Mouse (Mus musculus) embryonic fibroblast, embryonic 13.5 days (primary cell): ENCODE measurements around the gene Cdk17. TPM values are rescaled to one million over a fixed set of nuclear protein-coding genes. Genes with fewer than 3 reads are reported as not detected.

Experiments used
- H3K27ac ChIP-seq: 2 replicates; pipeline ENCODE4 v1.5.1; 2012; ENCODE audit warnings: low read length, control low read depth, inconsistent platforms; ENCODE audit not compliant: insufficient read depth
- H3K4me1 ChIP-seq: 2 replicates; pipeline ENCODE4 v1.6.1; 2011; ENCODE audit warnings: low read length; ENCODE audit not compliant: control insufficient read depth, insufficient read depth
- H3K4me3 ChIP-seq: 2 replicates; pipeline ENCODE4 v1.5.1; 2011; ENCODE audit warnings: mild to moderate bottlenecking, control low read depth, low read length; ENCODE audit not compliant: insufficient read depth
- CTCF ChIP-seq: IDR thresholded peaks from 2 replicates; pipeline ENCODE4 v1.5.1; 2011; ENCODE audit warnings: mild to moderate bottlenecking, control low read depth, low read length, moderate library complexity, borderline replicate concordance; ENCODE audit not compliant: insufficient read depth
- POLR2A ChIP-seq: IDR thresholded peaks from 2 replicates; pipeline ENCODE4 v1.6.1; 2011; ENCODE audit warnings: low read depth, mild to moderate bottlenecking, control low read depth, low read length, moderate library complexity
- polyA plus RNA-seq: library from polyadenylated mRNA; stranded (reverse); fragments of >200 nt; gene quantifications from 2 replicates; pipeline ENCODE4 v1.2.4, GENCODE M21; 2011; ENCODE audit warnings: low read depth; ENCODE audit not compliant: missing spikeins, insufficient read length

The Cdk17 gene
- polyA plus RNA-seq, 1 experiment = 35.1 TPM

GRCm38 (mm10) chr10:93276857-93277256 lies 116.2 kb downstream of the Cdk17 start:
- Histone ChIP-seq H3K27ac (no peak overlapping the region), H3K4me1 (peaks cover 11% of the 10 kb centered on the region), H3K4me3 (no peak overlapping the region)
- TF ChIP-seq CTCF (no peak), POLR2A (no peak)

DNA sequence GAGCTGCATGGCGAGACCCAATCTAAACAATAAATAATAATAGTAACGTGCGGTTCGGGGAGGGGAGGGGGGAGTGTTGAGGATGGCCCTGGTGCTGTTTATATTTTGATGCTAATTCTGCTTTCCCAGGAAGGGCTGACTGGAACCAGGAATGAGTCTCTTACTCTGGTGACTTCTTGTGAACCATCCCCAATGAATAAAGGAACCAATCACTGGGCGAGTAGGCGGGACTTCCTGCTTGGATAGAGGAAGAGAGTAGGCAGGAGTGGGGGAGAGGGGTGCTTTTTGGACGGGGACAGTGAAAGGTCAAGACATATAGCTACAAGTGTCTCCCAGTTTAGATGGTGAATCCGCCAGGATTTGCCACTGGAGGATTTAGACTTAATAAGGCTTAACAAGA lies 117.7 kb downstream of the Cdk17 start:
- H3K4me1 ChIP-seq = peaks cover 3% of the 10 kb centered on the region; the same call in 1 of the 2 replicates
- H3K27ac ChIP-seq = no peak overlapping the region
- no peak overlapping the region for H3K4me3 ChIP-seq
- TF ChIP-seq POLR2A (no peak), CTCF (no peak)

- H3K4me3 ChIP-seq = no peak overlapping the region
- no peak overlapping the region for H3K27ac ChIP-seq
- no peak for TF ChIP-seq POLR2A
- TF ChIP-seq CTCF = no peak
- peaks cover 3% of the 10 kb centered on the region; the same call in 1 of the 2 replicates for H3K4me1 ChIP-seq
Observed at GRCm38 (mm10) chr10:93279062-93279461, 118.4 kb downstream of the Cdk17 start.

DNA sequence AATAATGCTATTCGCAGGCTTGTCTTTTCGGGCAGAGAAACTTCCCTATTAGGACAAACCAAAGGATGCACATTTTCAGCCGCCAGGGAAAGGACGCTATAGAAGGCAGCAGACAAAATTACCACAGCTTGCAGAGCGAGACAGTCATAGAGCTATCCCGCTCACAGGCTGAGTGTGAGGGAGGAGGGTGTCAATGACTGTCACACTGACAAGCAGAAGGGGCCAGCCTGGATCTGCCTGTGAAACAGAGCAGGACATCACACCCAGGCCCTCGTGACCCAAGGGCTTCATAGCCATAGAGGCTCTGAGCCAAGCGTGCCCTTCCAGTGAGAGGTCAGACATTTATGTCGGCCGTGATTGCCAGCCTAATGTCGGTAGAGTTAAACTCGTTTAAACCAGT lies 119.9 kb downstream of the Cdk17 start:
- no peak for TF ChIP-seq POLR2A
- no peak overlapping the region for H3K4me3 ChIP-seq
- H3K4me1 ChIP-seq = no peaks in the 10 kb centered on the region
- H3K27ac ChIP-seq = no peak overlapping the region

DNA sequence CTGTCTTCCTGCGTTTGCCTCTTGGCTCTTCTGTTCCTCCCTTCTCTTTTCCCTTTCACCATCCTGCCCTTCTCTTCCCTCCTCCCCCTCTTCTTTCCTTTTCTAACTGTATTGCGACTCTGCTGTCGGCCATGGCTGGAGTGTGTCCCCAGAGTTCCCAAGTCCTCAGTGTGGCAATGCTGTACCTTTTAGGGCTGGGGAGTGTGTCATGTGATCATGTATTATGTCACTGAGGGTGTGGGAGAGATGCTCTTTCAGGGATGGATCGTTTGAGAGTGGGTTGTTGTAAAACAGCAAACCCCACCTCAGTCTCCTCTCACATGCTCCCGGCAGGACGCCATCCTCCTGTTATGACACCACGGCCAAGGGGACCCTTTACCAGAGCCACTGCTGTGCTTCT lies 120.4 kb downstream of the Cdk17 start:
- no peak overlapping the region for H3K27ac ChIP-seq
- H3K4me3 ChIP-seq = no peak overlapping the region
- TF ChIP-seq POLR2A = no peak
- no peak for TF ChIP-seq CTCF
- H3K4me1 ChIP-seq = no peaks in the 10 kb centered on the region

DNA sequence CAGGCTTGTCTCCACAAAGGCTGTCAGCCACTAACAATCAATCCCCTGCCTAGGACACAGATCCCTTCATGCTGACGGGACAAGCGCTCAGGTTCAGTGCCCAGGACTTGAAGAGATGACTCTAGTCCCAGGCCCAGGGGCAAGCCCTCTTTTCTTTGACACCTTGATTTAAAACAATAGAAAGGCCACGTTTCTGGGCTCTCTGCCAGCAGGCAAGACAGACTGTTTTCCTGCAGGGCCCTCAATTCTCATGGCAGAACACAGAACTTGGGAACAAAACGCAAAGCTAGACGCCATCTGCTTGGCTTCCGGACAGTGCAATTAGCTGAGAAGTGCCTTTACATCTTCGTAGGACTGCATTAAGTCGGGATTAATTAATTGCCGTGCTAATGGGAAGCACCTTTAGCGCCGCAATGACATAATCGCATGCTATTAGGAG lies 121.9 kb downstream of the Cdk17 start:
- TF ChIP-seq POLR2A (no peak), CTCF (no peak)
- H3K4me3 ChIP-seq = no peak overlapping the region
- H3K27ac ChIP-seq = no peak overlapping the region
- H3K4me1 ChIP-seq = no peaks in the 10 kb centered on the region

DNA sequence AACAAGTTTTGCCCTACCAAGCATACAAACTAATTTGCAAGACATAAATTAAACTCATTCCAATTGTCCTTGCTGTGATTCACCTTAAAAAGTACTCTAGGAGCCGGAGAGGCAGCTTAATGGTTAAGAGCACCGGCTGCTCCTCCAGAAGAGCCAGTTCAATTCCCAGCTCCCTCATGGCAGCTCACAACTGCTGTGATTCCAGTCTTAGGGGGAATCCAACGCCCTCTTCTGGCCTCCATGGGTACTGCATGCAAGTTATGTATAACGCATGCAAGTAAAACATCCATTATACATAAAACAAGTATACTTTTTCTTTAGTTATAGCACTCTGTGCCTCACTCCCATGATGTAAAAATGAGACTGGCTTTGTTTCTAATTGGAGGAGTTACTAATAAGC lies 122.6 kb downstream of the Cdk17 start:
- Histone ChIP-seq H3K4me3 (no peak overlapping the region), H3K27ac (no peak overlapping the region), H3K4me1 (peaks cover 3% of the 10 kb centered on the region; the same call in 1 of the 2 replicates)
- TF ChIP-seq POLR2A (no peak), CTCF (no peak)

GRCm38 (mm10) chr10:93285489-93285888 lies 124.8 kb downstream of the Cdk17 start:
- no peak overlapping the region for H3K4me3 ChIP-seq
- peaks cover 8% of the 10 kb centered on the region; the same call in 1 of the 2 replicates for H3K4me1 ChIP-seq
- no peak overlapping the region for H3K27ac ChIP-seq
- no peak for TF ChIP-seq CTCF
- TF ChIP-seq POLR2A = no peak

DNA sequence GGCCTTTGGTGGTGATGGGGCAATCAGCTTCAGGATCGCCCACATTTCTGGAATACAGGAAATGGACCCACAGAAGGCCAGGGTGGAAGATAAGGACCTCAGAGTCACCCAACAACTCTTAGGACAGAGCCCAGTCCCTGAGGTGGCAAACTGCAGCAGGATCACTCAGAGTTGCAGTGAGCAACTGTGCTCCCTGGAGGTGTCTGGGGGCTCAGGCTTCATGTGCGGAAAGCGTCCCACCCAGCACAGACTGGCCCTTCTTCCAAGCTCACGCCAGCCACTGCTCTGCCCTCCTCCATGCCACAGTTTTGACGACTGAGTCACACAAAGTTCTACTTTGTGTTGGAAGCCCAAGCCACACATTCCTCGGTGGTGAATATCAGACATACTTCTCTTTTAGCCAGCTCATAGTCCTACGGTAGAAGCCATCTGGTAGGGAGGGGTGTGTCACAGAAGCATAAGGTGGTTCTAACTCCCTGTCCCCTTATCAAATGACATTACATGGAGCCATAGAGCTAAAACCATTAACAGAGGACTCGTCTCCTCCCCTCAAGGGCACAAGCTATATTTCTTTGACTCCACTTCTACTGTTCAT lies 127.0 kb downstream of the Cdk17 start:
- Histone ChIP-seq H3K4me3 (no peak overlapping the region), H3K4me1 (peaks cover 8% of the 10 kb centered on the region; the same call in 1 of the 2 replicates), H3K27ac (peak overlapping the region; percentile 95)
- TF ChIP-seq POLR2A = no peak
- no peak for TF ChIP-seq CTCF

DNA sequence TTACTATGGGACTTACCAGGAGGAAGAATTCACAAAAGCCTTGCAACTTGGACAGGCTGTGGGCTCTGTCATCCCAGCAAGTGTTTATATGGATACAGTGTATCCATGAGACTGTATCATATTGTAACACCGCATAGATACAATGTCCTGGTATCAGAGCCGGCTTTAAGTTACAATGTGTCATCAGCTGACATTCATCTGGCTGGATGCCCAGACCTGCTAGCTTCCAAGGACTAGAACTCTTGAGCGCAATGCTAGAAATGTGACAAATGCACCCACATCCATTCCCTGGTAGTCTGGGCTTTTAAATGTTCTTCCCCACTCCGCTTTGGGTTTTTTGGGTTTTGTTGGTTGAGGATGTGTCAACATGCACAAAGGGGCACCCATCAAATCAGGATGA lies 127.7 kb downstream of the Cdk17 start:
- Histone ChIP-seq H3K4me1 (peaks cover 8% of the 10 kb centered on the region; the same call in 1 of the 2 replicates), H3K4me3 (no peak overlapping the region), H3K27ac (peak overlapping the region; percentile 95)
- no peak for TF ChIP-seq CTCF
- no peak for TF ChIP-seq POLR2A

GRCm38 (mm10) chr10:93289404-93289803 lies 128.7 kb downstream of the Cdk17 start:
- Histone ChIP-seq H3K4me3 (no peak overlapping the region), H3K4me1 (peaks cover 8% of the 10 kb centered on the region; the same call in 1 of the 2 replicates), H3K27ac (peak overlapping the region; percentile 34; the same call in 1 of the 2 replicates)
- TF ChIP-seq CTCF = no peak
- TF ChIP-seq POLR2A = no peak
